30 mouse cellular contexts compared by ENCODE assay signal in genomic region chr12:80137246-80137645, GRCm38 (mm10). TPM values are rescaled to one million over a fixed set of nuclear protein-coding genes. Genes with fewer than 3 reads are reported as not detected.
DNase-seq lines count a peak whose midpoint lies in the region; ATAC-seq and TF ChIP-seq lines count a peak whose summit lies in the region.
"Had no signal": no experiment of that assay in that cellular context is flagged by ENCODE, and none has a peak within 500 bp of the region (broad histone marks: within the 10 kb centered on the region; RNA-seq: fewer than 3 reads in every experiment).

No protein-coding gene starts in this region.

- no peak overlapping the region for H3K4me3 ChIP-seq in heart, adult 2 months
- H3K4me3 ChIP-seq in heart, embryonic 13.5 days, result no peak overlapping the region
- H3K4me3 ChIP-seq in heart, postnatal 0 days (ENCODE audit: low read depth, low read length), result no peak overlapping the region
- no peak overlapping the region for H3K4me3 ChIP-seq in liver, adult 2 months (ENCODE audit: insufficient read depth, low read depth, low read length)
- H3K4me3 ChIP-seq in liver, embryonic 12.5 days, result no peak overlapping the region
- H3K4me3 ChIP-seq: embryonic facial prominence, embryonic 10.5 days; embryonic facial prominence, embryonic 13.5 days; erythroblast, embryonic 14.5 days; forebrain, embryonic 12.5 days; forebrain, embryonic 15.5 days; hindbrain, embryonic 13.5 days had no signal

- H3K27me3 ChIP-seq in heart, adult 2 months (ENCODE audit: control insufficient read depth, insufficient read depth, low read length), result no peaks in the 10 kb centered on the region
- no peaks in the 10 kb centered on the region for H3K27me3 ChIP-seq in heart, embryonic 13.5 days (replicated peaks)
- no peaks in the 10 kb centered on the region for H3K27me3 ChIP-seq in heart, postnatal 0 days (ENCODE audit: control insufficient read depth, insufficient read depth, low read length)
- H3K27me3 ChIP-seq in liver, adult 2 months (ENCODE audit: control insufficient read depth, insufficient read depth, low read length), result no peaks in the 10 kb centered on the region
- H3K27me3 ChIP-seq in liver, embryonic 12.5 days (replicated peaks), result no peaks in the 10 kb centered on the region
- H3K27me3 ChIP-seq: CH12.LX; embryonic facial prominence, embryonic 13.5 days; forebrain, embryonic 12.5 days; forebrain, embryonic 15.5 days; Patski had no signal

- 80% methylated on average over 6 of the region's 6 CpGs for WGBS in heart, adult 2 months
- WGBS in heart, embryonic 13.5 days, result 82% methylated on average over 6 of the region's 6 CpGs
- WGBS in heart, postnatal 0 days, result 75% methylated on average over 6 of the region's 6 CpGs
- WGBS in liver, adult 2 months, result 51% methylated on average over 6 of the region's 6 CpGs
- WGBS in liver, embryonic 12.5 days (ENCODE audit: insufficient replicate concordance), result 71% methylated on average over 6 of the region's 6 CpGs

- intact Hi-C loops in heart, adult 2 months (cut with DNase I), result no loop called here
- intact Hi-C loops in heart, postnatal 36 days (cut with DNase I), result no loop called here

- H3K4me1 ChIP-seq in heart, adult 2 months (ENCODE audit: control insufficient read depth, insufficient read depth, low read length), result peaks cover 3% of the 10 kb centered on the region; the same call in 1 of the 2 replicates
- peaks cover 35% of the 10 kb centered on the region for H3K4me1 ChIP-seq in heart, embryonic 13.5 days
- H3K4me1 ChIP-seq in heart, postnatal 0 days (ENCODE audit: control insufficient read depth, insufficient read depth), result peaks cover 24% of the 10 kb centered on the region; the same call in 1 of the 2 replicates
- H3K4me1 ChIP-seq in liver, adult 2 months (ENCODE audit: control insufficient read depth, insufficient read depth, low read length), result peaks cover 20% of the 10 kb centered on the region
- H3K4me1 ChIP-seq in liver, embryonic 12.5 days, result peaks cover 28% of the 10 kb centered on the region

- no peaks in the 10 kb centered on the region for H3K9me3 ChIP-seq in heart, embryonic 13.5 days
- no peaks in the 10 kb centered on the region for H3K9me3 ChIP-seq in heart, postnatal 0 days (replicated peaks; ENCODE audit: control insufficient read depth, low read length)
- no peaks in the 10 kb centered on the region for H3K9me3 ChIP-seq in liver, embryonic 12.5 days (replicated peaks)
- H3K9me3 ChIP-seq: embryonic facial prominence, embryonic 10.5 days; embryonic facial prominence, embryonic 13.5 days; forebrain, embryonic 12.5 days; forebrain, embryonic 15.5 days; G1E; hindbrain, embryonic 13.5 days had no signal

- H3K4me2 ChIP-seq in heart, embryonic 13.5 days, result no peak overlapping the region
- H3K4me2 ChIP-seq in heart, postnatal 0 days (ENCODE audit: low read depth, low read length), result no peak overlapping the region
- no peak overlapping the region for H3K4me2 ChIP-seq in liver, embryonic 12.5 days
- H3K4me2 ChIP-seq: embryonic facial prominence, embryonic 13.5 days; forebrain, embryonic 12.5 days; forebrain, embryonic 15.5 days; hindbrain, embryonic 13.5 days had no signal

- H3K27ac ChIP-seq in heart, adult 2 months, result peak overlapping the region; percentile 83; the same call in 1 of the 2 replicates
- peak overlapping the region; percentile 90 for H3K27ac ChIP-seq in heart, embryonic 13.5 days (replicated peaks)
- peak overlapping the region; percentile 89 for H3K27ac ChIP-seq in heart, postnatal 0 days (ENCODE audit: low read depth)
- H3K27ac ChIP-seq in liver, adult 2 months (replicated peaks; ENCODE audit: insufficient read depth, low read depth, low read length), result no peak overlapping the region; the same call in 1 of the 2 replicates
- no peak overlapping the region for H3K27ac ChIP-seq in liver, embryonic 12.5 days
- H3K27ac ChIP-seq: embryonic facial prominence, embryonic 13.5 days; forebrain, embryonic 12.5 days; forebrain, embryonic 15.5 days; hindbrain, embryonic 13.5 days; hindbrain, postnatal 0 days had no signal

- H3K79me2 ChIP-seq in heart, adult 2 months (replicated peaks; ENCODE audit: control insufficient read depth, insufficient read depth, low read length), result no peaks in the 10 kb centered on the region
- H3K79me2 ChIP-seq in liver, adult 2 months (ENCODE audit: control insufficient read depth, insufficient read depth, low read length), result no peaks in the 10 kb centered on the region

- TF ChIP-seq CTCF in heart, adult 2 months (IDR thresholded peaks at IDR 0.05), result no peak
- no peak for TF ChIP-seq CTCF in heart, postnatal 0 days (IDR thresholded peaks at IDR 0.05; ENCODE audit: low read depth)
- no peak for TF ChIP-seq CTCF in liver, adult 2 months (IDR thresholded peaks at IDR 0.05; ENCODE audit: low read depth, low read length)

- TF ChIP-seq POLR2A in heart, adult 2 months (IDR thresholded peaks at IDR 0.05; ENCODE audit: insufficient read depth, low read depth, low read length), result no peak
- no peak for TF ChIP-seq POLR2A in liver, adult 2 months (IDR thresholded peaks at IDR 0.05; ENCODE audit: extremely low read depth, insufficient read depth, low read length)

- H3K9ac ChIP-seq in heart, adult 2 months (ENCODE audit: low read depth, low read length), result no peak overlapping the region
- H3K9ac ChIP-seq in heart, embryonic 13.5 days, result no peak overlapping the region
- H3K9ac ChIP-seq in heart, postnatal 0 days (replicated peaks; ENCODE audit: low read depth, low read length), result no peak overlapping the region
- no peak overlapping the region for H3K9ac ChIP-seq in liver, adult 2 months (ENCODE audit: low read depth, low read length)
- H3K9ac ChIP-seq in liver, embryonic 12.5 days, result no peak overlapping the region
- H3K9ac ChIP-seq: embryonic facial prominence, embryonic 13.5 days; forebrain, embryonic 12.5 days; forebrain, embryonic 15.5 days; hindbrain, embryonic 13.5 days had no signal

- ATAC-seq in heart, embryonic 13.5 days (ENCODE audit: extremely low read depth, insufficient number of reproducible peaks, low FRiP score, low TSS enrichment), result no peak
- no peak for ATAC-seq in heart, postnatal 0 days (ENCODE audit: insufficient read depth, low read depth)
- no peak for ATAC-seq in liver, embryonic 12.5 days
- ATAC-seq: forebrain, embryonic 15.5 days; inflammation-experienced regulatory T-cells, adult 6 months; intestine, embryonic 16.5 days; Patski had no signal

- DNase-seq in heart, adult 2 months, result no peak
- DNase-seq in heart, postnatal 36 days, result no peak
- no peak for DNase-seq in heart, adult 18-20 months
- DNase-seq in heart, postnatal 0 days (ENCODE audit: low spot score), result no peak
- DNase-seq in heart, adult 9 months (ENCODE audit: low spot score in 2 of 2), result no peak
- DNase-seq in liver, adult 2 months (ENCODE audit: extremely low read depth, low read depth, low spot score), result peak; percentile 74
- DNase-seq: adrenal gland, postnatal 10 days; adrenal gland, postnatal 36 days; B cell, adult 2 months; cerebellum, adult 18-20 months; cerebellum, adult 9-11 months; cerebellum, postnatal 36 days; embryo, embryonic 11 days; gastrocnemius, postnatal 25 days; kidney, adult 18-20 months; kidney, adult 9 months had no signal

- no peak for TF ChIP-seq EP300 in heart, adult 2 months (IDR thresholded peaks at IDR 0.05; ENCODE audit: insufficient read depth, low read depth, low read length)
- TF ChIP-seq EP300 in heart, postnatal 0 days (IDR thresholded peaks at IDR 0.05; ENCODE audit: low read depth), result no peak

- H3K36me3 ChIP-seq in heart, adult 2 months (ENCODE audit: control insufficient read depth, insufficient read depth, low read length), result no peaks in the 10 kb centered on the region
- H3K36me3 ChIP-seq in heart, embryonic 13.5 days, result no peaks in the 10 kb centered on the region
- H3K36me3 ChIP-seq in heart, postnatal 0 days (replicated peaks; ENCODE audit: control insufficient read depth, insufficient read depth, low read length), result no peaks in the 10 kb centered on the region
- no peaks in the 10 kb centered on the region for H3K36me3 ChIP-seq in liver, adult 2 months (ENCODE audit: control insufficient read depth, insufficient read depth, low read length)
- no peaks in the 10 kb centered on the region for H3K36me3 ChIP-seq in liver, embryonic 12.5 days
- H3K36me3 ChIP-seq: embryonic facial prominence, embryonic 10.5 days; embryonic facial prominence, embryonic 13.5 days; forebrain, embryonic 12.5 days; forebrain, embryonic 15.5 days; G1E; hindbrain, embryonic 13.5 days had no signal

RNA-seq across cellular contexts. Expression of gene Zfp36l1, which starts 24.4 kb away (rescaled TPM):
- total RNA-seq in heart, adult 2 months (2021), result 10 to 100 TPM; 74.4 to 79.4 TPM
- polyA plus RNA-seq in heart, adult 2 months (2012; rRNA removed), result 43.3 and 65.0 TPM in 2 replicates
- total RNA-seq in heart, postnatal 36 days (2021), result 100 to 1,000 TPM in 1 of 2 experiments, 10 to 100 TPM in 1; 94.2 to 109 TPM
- 89.3 and 96.2 TPM in 2 replicates for polyA plus RNA-seq in heart, embryonic 13.5 days (2015; fragmentation: Nextera tagmentation; extraction: Ambion mirVana)
- total RNA-seq in heart, adult 18-20 months (2021), result 10 to 100 TPM; 84.9 to 91.1 TPM
- total RNA-seq in heart, postnatal 0 days (2014; rRNA removed; ENCODE audit: low replicate concordance), result 80.6 and 85.1 TPM in 2 replicates
- polyA plus RNA-seq in heart, postnatal 0 days (2015; fragmentation: Nextera tagmentation; extraction: Ambion mirVana), result 60.3 and 69.6 TPM in 2 replicates
- 15.4 and 21.8 TPM in 2 replicates for total RNA-seq in liver, adult 2 months (2014; rRNA removed)
- 125 and 162 TPM in 2 replicates for polyA plus RNA-seq in liver, adult 2 months (2012; rRNA removed)
- polyA plus RNA-seq in liver, embryonic 12.5 days (2016; fragmentation: Nextera tagmentation; extraction: Ambion mirVana), result 23.9 and 24.2 TPM in 2 replicates

Comparison
In these comparisons a context has a peak if more than half of its experiments do, and no peak if none do; other contexts are left out.
1. H3K27ac ChIP-seq: peak in heart, adult 2 months (single experiment), heart, embryonic 13.5 days (single experiment) and heart, postnatal 0 days (single experiment); none in liver, adult 2 months (single experiment) and liver, embryonic 12.5 days (single experiment).